Mouse (Mus musculus) E14TG2a.4 (cell line): ENCODE data around the gene St6galnac3.

Source experiments
- CTCF ChIP-seq: conservative IDR thresholded peaks from 2 replicates; pipeline ENCODE4 v1.5.1; 2014; ENCODE audit warnings: low read length
- NANOG ChIP-seq: IDR thresholded peaks from 2 replicates; pipeline ENCODE4 v1.6.1; 2014; ENCODE audit warnings: borderline replicate concordance, low read length, mixed read lengths
- POU5F1 ChIP-seq: IDR thresholded peaks from 2 replicates; pipeline ENCODE4 v1.6.1; 2014; ENCODE audit warnings: low read length, borderline replicate concordance

GRCm38 (mm10) chr3:153537435-153537834, 187.5 kb downstream of the St6galnac3 start:
- no peak for TF ChIP-seq CTCF
- TF ChIP-seq NANOG = no peak
- TF ChIP-seq POU5F1 = no peak
